Mouse (Mus musculus): Measurements from ENCODE around the gene Rbm15. TPM values are rescaled to one million over a fixed set of nuclear protein-coding genes. Genes with fewer than 3 reads are reported as not detected.

Rbm15 gene
- polyA plus RNA-seq (2012; rRNA removed), result 3.2 TPM in 2 replicates

GRCm38 (mm10) chr3:107333381-107334201 is at the start of gene Rbm15:
Gene Rbm15, minus strand, starts transcription at chr3:107333673.

GRCm38 (mm10) chr3:107290764-107291381 is 42.6 kb downstream of the Rbm15 start, which contains the start of gene Slc16a4:
Gene Slc16a4, plus strand, starts transcription at chr3:107291230.

GRCm38 (mm10) chr3:107278479-107279269 is 54.8 kb downstream of the Rbm15 start, which contains the start of gene Lamtor5:
Gene Lamtor5, plus strand, starts transcription at chr3:107278858.

Other genes starting within 250 kb of the Rbm15 start
- gene Kcna2, start 232.5 kb downstream of the Rbm15 start, polyA plus RNA-seq (2012; rRNA removed), result 0.26 and 0.31 TPM in 2 replicates
- not detected in 2 replicates for gene Kcna10, start 150.6 kb downstream of the Rbm15 start, polyA plus RNA-seq (2012; rRNA removed)
- gene Cym, start 111.9 kb downstream of the Rbm15 start, polyA plus RNA-seq (2012; rRNA removed), result 4.8 and 5.8 TPM in 2 replicates
- gene A630076J17Rik, start 103.1 kb downstream of the Rbm15 start, polyA plus RNA-seq (2012; rRNA removed), result 0.30 and 0.32 TPM in 2 replicates
- gene Prok1, start 94.0 kb downstream of the Rbm15 start, polyA plus RNA-seq (2012; rRNA removed), result 15.0 and 17.2 TPM in 2 replicates
- 49.9 and 55.9 TPM in 2 replicates for gene Lamtor5, start 54.8 kb downstream of the Rbm15 start, polyA plus RNA-seq (2012; rRNA removed)
- gene Slc16a4, start 42.4 kb downstream of the Rbm15 start, polyA plus RNA-seq (2012; rRNA removed), result 0.05 and 0.08 TPM in 2 replicates
- gene Kcnc4, start 125.9 kb upstream of the Rbm15 start, polyA plus RNA-seq (2012; rRNA removed), result 0.01 TPM in 1 of 2 replicates, not detected in the other
- gene Slc6a17, start 184.3 kb upstream of the Rbm15 start, polyA plus RNA-seq (2012; rRNA removed), result 0.05 and 0.06 TPM in 2 replicates
- not detected in 2 replicates for gene Ubl4b, start 221.4 kb upstream of the Rbm15 start, polyA plus RNA-seq (2012; rRNA removed)

Measured in liver, embryonic 18 days (tissue).